Mouse (Mus musculus) kidney, postnatal 0 days (tissue): ENCODE measurements at regions not wholly inside any gene's neighbourhood (a gene's known extent, or its start where the extent isn't known, plus 50 kb on each side); places are given as distances from the start of the nearest gene placed in this dataset.

ENCODE experiments used
- ATAC-seq: fragments of 200-750 bp; cut with Nextera tagmentation; replicated peaks from 2 replicates; pipeline ENCODE4 v1.8.0; 2017; ENCODE audit warnings: low read depth, moderate number of reproducible peaks, moderate TSS enrichment, moderate library complexity; ENCODE audit not compliant: low FRiP score
- DNase-seq: peaks from one replicate; pipeline ENCODE4 v3.0.0-alpha.2; 2016; ENCODE audit warnings: low spot score
- H3K27ac ChIP-seq: fragments of 300-500 bp; sonication (generic); 2 replicates; pipeline ENCODE4 v1.5.1; 2014; ENCODE audit warnings: mild to moderate bottlenecking
- H3K27me3 ChIP-seq: fragments of 300-500 bp; sonication (generic); 2 replicates; pipeline ENCODE4 v1.6.1; 2014; ENCODE audit warnings: low read length, mixed read lengths; ENCODE audit not compliant: insufficient read depth
- H3K36me3 ChIP-seq: fragments of 300-500 bp; sonication (generic); 2 replicates; pipeline ENCODE4 v1.6.1; 2014; ENCODE audit warnings: low read length, mixed read lengths; ENCODE audit not compliant: insufficient read depth
- H3K4me1 ChIP-seq: fragments of 300-500 bp; sonication (generic); replicated peaks from 2 replicates; pipeline ENCODE4 v1.6.1; 2014; ENCODE audit warnings: antibody characterized with exemption, low read length, mixed read lengths; ENCODE audit not compliant: insufficient read depth
- H3K4me2 ChIP-seq: fragments of 300-500 bp; sonication (generic); 2 replicates; pipeline ENCODE4 v1.6.1; 2014; ENCODE audit warnings: mild to moderate bottlenecking, low read length, moderate library complexity, mixed read lengths
- H3K4me3 ChIP-seq: fragments of 300-500 bp; sonication (generic); replicated peaks from 2 replicates; pipeline ENCODE4 v1.5.1; 2014; ENCODE audit warnings: low read depth, low read length
- H3K9ac ChIP-seq: fragments of 300-500 bp; sonication (generic); 2 replicates; pipeline ENCODE4 v1.6.1; 2014; ENCODE audit warnings: low read depth, low read length
- H3K9me3 ChIP-seq: fragments of 300-500 bp; sonication (generic); replicated peaks from 2 replicates; pipeline ENCODE4 v1.6.1; 2016; ENCODE audit warnings: low read length, inconsistent platforms, mixed read lengths
- CTCF ChIP-seq: IDR thresholded peaks from 2 replicates; pipeline ENCODE4 v1.5.1; 2016; ENCODE audit warnings: antibody characterized with exemption, low read depth, mild to moderate bottlenecking, moderate library complexity
- WGBS: fragments of 180-500 bp; shearing (Covaris S2); extraction: QIAGEN DNeasy Blood & Tissue Kit; methylation state at CpG from one replicate; pipeline ENCODE4 v1.1.7; 2014; 5-methylcytosine and 5-hydroxymethylcytosine counted together

DNA sequence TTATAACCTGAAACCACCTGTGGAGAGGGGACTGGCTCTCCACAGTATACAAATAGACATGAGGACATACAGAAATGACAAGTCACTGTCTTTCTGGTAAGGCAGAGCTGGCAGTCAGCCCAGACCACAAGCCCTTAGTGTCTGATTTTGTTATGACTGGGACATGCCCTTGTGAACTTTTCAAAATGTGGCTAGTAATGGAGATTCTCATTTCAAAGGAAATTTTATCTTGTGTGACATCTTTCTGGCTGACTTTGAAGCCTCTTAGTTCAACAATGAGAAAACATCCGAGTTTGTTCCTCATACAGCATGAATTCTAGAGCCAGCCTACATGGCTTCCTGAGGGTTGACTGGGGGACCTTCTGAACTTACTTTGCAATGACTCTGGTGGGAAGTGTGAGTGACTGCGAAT, 173.8 kb upstream of the Rnaseh2b start:
- TF ChIP-seq CTCF: no peak
- H3K9me3 ChIP-seq: no peaks in the 10 kb centered on the region
- no peaks in the 10 kb centered on the region for H3K36me3 ChIP-seq
- H3K4me3 ChIP-seq: no peak overlapping the region
- no peak overlapping the region for H3K9ac ChIP-seq
- H3K4me2 ChIP-seq: no peak overlapping the region
- ATAC-seq: no peak
- H3K27ac ChIP-seq: no peak overlapping the region
- no peaks in the 10 kb centered on the region for H3K4me1 ChIP-seq
- peak; percentile 42 for DNase-seq
- WGBS: 31% methylated on average over 2 of the region's 2 CpGs
- no peaks in the 10 kb centered on the region for H3K27me3 ChIP-seq

DNA sequence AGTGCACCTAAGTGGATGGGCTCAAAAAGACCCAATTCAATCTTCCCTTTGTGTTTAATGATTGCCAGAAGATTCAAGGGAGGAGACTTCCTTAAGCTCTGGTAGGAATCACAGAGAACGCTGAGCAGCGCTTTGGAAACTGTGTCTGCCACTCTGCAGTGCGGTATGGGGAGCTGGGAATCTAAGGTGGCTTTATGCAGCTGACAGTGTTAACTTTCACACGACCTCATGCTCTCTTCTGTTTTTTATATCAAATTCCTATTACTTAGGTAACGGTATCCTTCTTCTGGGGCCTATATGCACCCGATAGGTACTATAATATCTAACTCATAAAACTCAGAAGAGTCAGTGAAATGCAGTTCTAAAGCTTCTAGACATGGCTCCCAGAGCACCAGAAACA, 163.5 kb upstream of the Rnaseh2b start:
- Histone ChIP-seq H3K36me3 (no peaks in the 10 kb centered on the region), H3K9ac (no peak overlapping the region), H3K9me3 (no peaks in the 10 kb centered on the region), H3K4me2 (no peak overlapping the region), H3K4me3 (no peak overlapping the region), H3K27me3 (no peaks in the 10 kb centered on the region), H3K4me1 (no peaks in the 10 kb centered on the region), H3K27ac (no peak overlapping the region)
- 81% methylated on average over 6 of the region's 6 CpGs for WGBS
- TF ChIP-seq CTCF: no peak
- ATAC-seq (no peak), DNase-seq (no peak)

DNA sequence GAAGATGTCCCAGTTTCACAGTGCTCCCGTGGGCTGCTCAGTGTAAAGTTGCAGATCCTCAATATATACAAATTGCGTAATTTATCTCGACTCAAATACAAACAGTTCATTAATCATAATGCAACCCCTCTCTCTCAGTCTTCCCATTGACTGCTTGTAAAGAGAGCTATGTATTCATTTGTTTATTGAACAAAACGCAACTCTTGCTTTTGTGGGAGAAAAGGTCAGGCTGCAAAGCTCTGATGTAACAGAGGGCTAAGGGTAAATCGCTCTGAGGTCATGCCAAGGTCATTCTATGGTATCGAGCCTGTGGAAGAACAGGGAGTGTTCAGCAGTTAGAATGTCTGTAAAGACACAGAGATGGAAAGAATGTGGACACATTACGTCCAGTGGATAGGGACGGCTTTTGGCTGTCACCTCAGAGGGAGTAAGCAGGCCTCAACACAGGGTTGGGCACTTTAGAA, 160.0 kb upstream of the Rnaseh2b start:
- DNase-seq: no peak
- ATAC-seq: no peak
- 58% methylated on average over 8 of the region's 8 CpGs for WGBS

DNA sequence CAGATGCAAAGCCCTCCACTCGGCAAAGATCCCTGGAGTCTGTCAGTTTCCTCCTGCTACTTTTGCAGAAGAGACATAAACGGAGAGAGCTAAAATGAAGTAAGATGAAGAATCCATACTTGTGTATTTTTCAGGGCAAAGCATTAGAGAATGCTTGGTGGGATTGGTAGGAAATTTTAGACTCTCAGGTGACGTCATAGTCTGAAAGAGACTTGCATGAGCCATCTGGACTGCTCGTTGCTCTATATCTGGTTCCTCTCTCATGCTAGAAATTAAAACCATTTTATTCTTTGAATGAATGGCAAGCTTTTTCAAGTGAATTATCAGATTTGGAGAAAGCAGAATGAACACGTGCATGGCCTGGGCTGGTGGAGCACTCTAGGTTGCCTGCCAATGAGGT, 154.4 kb upstream of the Rnaseh2b start:
- Histone ChIP-seq H3K4me2 (no peak overlapping the region), H3K9ac (no peak overlapping the region), H3K4me1 (no peaks in the 10 kb centered on the region), H3K9me3 (peaks cover 4% of the 10 kb centered on the region; the same call in 1 of the 2 replicates), H3K36me3 (no peaks in the 10 kb centered on the region), H3K27me3 (no peaks in the 10 kb centered on the region), H3K27ac (no peak overlapping the region), H3K4me3 (no peak overlapping the region)
- DNase-seq: no peak
- no peak for TF ChIP-seq CTCF
- 67% methylated on average over 5 of the region's 5 CpGs for WGBS
- no peak for ATAC-seq

More for the DNA sequence above, 160.0 kb upstream of the Rnaseh2b start:
- no peak overlapping the region for H3K4me2 ChIP-seq
- no peak for TF ChIP-seq CTCF
- H3K36me3 ChIP-seq: no peaks in the 10 kb centered on the region
- no peaks in the 10 kb centered on the region for H3K4me1 ChIP-seq
- H3K27me3 ChIP-seq: no peaks in the 10 kb centered on the region
- H3K4me3 ChIP-seq: no peak overlapping the region
- no peak overlapping the region for H3K9ac ChIP-seq
- H3K27ac ChIP-seq: no peak overlapping the region
- H3K9me3 ChIP-seq: peaks cover 4% of the 10 kb centered on the region; the same call in 1 of the 2 replicates

DNA sequence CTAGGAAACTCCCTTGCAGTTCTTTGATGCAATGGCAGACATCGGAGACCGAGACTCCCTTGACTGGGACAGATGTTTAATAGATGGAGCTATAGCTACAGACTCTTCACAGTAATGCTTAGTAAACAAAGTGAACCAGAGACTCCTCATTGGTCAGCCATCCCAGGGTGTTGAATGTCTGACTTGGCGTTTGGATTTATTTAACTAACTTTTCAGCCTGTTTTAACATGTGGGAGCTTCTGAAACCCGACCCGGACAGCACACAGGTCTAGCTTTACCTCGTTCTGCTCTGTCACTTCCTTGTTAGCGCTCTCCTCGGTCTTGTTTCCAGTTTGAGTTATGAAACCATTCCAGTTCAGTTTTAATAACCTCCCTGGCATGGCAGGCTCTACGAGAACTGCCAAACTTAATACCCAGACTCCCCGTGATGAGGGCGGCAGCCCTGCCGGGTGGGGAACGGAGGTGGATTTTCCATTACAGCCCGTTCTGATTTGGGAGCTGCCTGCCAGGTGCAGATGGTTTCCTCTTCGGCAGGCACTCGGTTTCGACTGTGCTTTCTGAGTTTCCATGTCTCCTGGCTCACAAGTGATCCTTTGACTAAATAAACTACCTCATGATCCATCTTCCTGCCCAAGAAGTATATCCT, 147.9 kb upstream of the Rnaseh2b start:
- H3K27ac ChIP-seq: no peak overlapping the region
- ATAC-seq: peak; percentile 74
- peak overlapping the region; percentile 50 for H3K4me2 ChIP-seq
- H3K4me3 ChIP-seq: peak overlapping the region; percentile 26
- H3K27me3 ChIP-seq: no peaks in the 10 kb centered on the region
- H3K4me1 ChIP-seq: no peaks in the 10 kb centered on the region
- no peaks in the 10 kb centered on the region for H3K36me3 ChIP-seq
- WGBS: 22% methylated on average over 17 of the region's 17 CpGs
- peak; percentile 86 for DNase-seq
- 0 out of 2 replicates have a peak overlapping the region, but pooled peaks have one; percentile 23 for H3K9ac ChIP-seq
- no peaks in the 10 kb centered on the region for H3K9me3 ChIP-seq
- TF ChIP-seq CTCF: no peak

DNA sequence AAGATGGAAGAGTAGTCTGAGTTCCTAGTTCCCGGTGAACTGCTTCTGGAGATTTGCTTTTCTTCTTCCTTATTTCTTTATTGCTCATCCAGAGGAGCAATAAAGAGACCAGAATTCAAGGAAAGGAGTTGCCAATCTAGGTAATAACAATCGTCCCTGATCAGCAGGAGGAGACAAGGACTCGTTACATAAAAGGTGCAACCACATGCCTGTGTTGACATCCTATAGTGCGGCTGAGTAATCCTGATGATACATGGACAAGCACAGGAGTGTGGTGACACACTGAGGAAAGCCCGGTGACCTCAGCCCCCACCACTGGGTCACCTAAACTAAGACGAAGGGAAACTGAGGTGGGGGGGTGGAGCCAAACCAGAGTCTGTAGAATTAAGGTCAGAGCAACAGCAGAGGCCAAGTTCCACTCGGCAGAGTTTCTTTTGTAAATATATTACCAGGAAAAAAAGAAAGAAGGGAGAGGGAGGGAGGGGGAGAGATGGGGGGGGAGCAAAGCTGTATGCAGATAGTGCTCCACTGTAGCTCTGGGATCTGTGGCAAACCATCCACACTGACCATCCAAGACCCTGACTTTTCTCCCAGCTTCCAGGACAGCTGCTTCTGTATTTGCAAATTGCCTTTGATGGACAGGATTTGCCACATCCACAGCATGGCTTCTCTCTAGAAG, 135.2 kb upstream of the Rnaseh2b start:
- H3K9ac ChIP-seq: no peak overlapping the region

More for the DNA sequence above, 135.2 kb upstream of the Rnaseh2b start:
- H3K4me1 ChIP-seq: no peaks in the 10 kb centered on the region
- no peaks in the 10 kb centered on the region for H3K9me3 ChIP-seq
- TF ChIP-seq CTCF: no peak
- H3K36me3 ChIP-seq: no peaks in the 10 kb centered on the region
- DNase-seq: no peak
- WGBS: 45% methylated on average over 7 of the region's 7 CpGs
- no peak overlapping the region for H3K27ac ChIP-seq
- H3K27me3 ChIP-seq: no peaks in the 10 kb centered on the region
- ATAC-seq: no peak
- no peak overlapping the region for H3K4me3 ChIP-seq
- no peak overlapping the region for H3K4me2 ChIP-seq
